Mouse (Mus musculus): ENCODE data around the gene Bora. TPM values are rescaled to one million over a fixed set of nuclear protein-coding genes. Genes with fewer than 3 reads are reported as not detected.
A peak's percentile ranks its signal among the peaks of the same experiment; 100 is the strongest.

The Bora gene
- polyA plus RNA-seq (2012), result 0.42 and 0.48 TPM in 2 replicates

DNA sequence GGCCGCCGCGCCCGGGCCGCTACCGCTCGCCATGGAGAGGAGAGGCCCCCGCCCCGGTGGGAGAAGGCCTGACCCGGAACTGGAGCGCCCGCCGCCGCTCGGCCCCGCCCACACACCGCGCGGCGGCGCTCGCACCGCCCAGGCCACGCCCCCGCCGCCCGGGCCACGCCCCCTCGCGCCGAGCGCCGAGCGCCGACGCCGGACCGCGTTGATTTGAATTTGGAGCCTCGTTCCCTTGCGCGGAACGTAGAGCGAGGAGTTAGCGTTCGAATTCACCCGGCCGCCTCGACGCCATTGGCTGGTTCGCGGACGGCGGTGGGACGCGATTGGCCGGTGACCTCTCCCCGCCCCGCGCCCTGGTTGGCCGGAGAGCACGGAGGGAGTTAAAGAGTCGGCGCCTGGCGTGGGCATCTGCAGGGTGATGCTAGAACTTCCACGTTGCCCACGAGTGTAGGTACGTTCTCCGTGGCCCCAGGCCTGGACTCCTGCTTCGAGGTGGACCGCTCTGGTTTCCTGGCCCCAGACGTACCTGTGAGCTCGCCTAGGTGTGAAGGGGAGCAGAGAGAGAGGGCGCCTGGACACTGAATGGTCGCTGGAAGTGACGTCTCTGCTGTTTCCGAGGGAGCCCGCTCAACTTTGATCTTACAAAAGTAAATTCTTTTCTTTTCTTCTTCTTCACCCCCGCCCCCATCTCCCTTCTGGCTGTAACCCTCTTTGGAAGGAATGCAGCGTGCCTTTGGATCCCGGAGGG is at the start of gene Bora, which contains the start of gene Mzt1:
Gene Bora, plus strand, starts transcription at position 192 of the 751 bp plus-strand sequence.
Gene Mzt1, minus strand, starts transcription at position 104 of the 751 bp plus-strand sequence.
- H3K4me3 ChIP-seq (replicated peaks), result peak within 1 kb of the TSS; percentile 96
- peaks cover 48% of the 10 kb centered on the region for H3K4me1 ChIP-seq (ENCODE audit: control insufficient read depth)
- no peak for TF ChIP-seq TAL1 (IDR thresholded peaks at IDR 0.05; ENCODE audit: low read length)
- TF ChIP-seq GATA1 (IDR thresholded peaks at IDR 0.05; ENCODE audit: low read length), result no peak
- H3K36me3 ChIP-seq (ENCODE audit: control insufficient read depth), result peaks cover 38% of the 10 kb centered on the region
- H3K27me3 ChIP-seq (ENCODE audit: control insufficient read depth), result no peaks in the 10 kb centered on the region
- H3K9me3 ChIP-seq (ENCODE audit: control insufficient read depth, low read length), result no peaks in the 10 kb centered on the region

DNA sequence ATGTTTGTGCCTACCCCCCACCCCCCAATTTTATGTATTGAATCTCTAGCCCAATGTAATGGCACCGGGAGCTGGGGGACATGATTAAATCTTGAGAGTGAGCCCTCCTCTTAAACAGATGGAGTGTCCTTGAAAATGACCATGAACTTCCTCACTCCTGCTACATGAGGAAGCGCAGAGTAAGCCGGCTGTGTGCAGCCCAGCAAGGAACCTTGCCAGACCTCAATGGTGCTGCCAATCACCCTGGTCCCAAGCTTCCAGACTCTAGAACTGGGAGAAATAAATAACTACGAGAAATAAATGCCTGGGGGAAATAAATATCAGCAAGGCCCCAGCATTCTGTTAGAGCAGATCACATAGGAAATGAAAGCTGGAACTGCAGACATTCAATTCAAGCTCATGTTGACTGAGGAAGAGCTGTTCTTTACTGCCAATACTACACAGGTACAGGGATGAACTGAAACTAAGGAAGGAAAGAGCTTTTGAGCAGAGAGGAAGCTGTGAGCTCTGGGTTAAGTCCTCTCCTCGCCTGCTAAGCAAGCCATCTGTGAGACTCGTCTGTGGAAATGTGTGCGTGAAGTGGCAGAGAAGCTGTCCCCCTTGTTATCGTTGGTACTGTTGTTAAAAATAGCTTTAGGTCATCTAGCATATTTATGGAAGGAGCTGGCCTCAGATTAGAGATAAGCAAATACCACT is 35.6 kb upstream of the Bora start:
- H3K36me3 ChIP-seq (ENCODE audit: control insufficient read depth), result no peaks in the 10 kb centered on the region
- H3K9me3 ChIP-seq (ENCODE audit: control insufficient read depth, low read length), result no peaks in the 10 kb centered on the region; the same call in 1 of the 2 replicates
- no peaks in the 10 kb centered on the region for H3K27me3 ChIP-seq (ENCODE audit: control insufficient read depth)
- no peak overlapping the region for H3K4me3 ChIP-seq (replicated peaks)
- no peaks in the 10 kb centered on the region for H3K4me1 ChIP-seq (ENCODE audit: control insufficient read depth)
- TF ChIP-seq TAL1 (IDR thresholded peaks at IDR 0.05; ENCODE audit: low read length) (no peak), GATA1 (IDR thresholded peaks at IDR 0.05; ENCODE audit: low read length) (no peak)

DNA sequence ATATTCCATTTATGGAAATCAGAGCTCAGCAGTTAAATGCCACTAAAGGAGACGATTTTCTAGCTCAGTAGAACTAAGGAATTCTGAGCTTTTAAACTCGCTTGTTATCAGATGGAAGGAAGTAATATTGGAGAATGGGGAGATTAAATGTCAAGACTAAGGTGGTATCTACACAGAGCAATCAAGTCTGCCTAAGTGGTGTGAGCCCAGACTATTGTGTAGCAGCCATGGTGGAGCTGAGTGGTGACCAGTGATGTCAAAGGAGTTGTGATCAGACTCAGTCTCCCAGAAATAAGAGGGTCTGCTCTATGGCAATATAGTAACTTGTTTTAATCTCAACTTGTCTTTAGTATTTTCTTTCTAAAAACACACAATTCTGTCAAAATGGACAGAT is 35.1 kb upstream of the Bora start:
- TF ChIP-seq GATA1 (IDR thresholded peaks at IDR 0.05; ENCODE audit: low read length), result no peak
- no peak for TF ChIP-seq TAL1 (IDR thresholded peaks at IDR 0.05; ENCODE audit: low read length)
- H3K27me3 ChIP-seq (ENCODE audit: control insufficient read depth), result no peaks in the 10 kb centered on the region
- no peak overlapping the region for H3K4me3 ChIP-seq (replicated peaks)
- no peaks in the 10 kb centered on the region for H3K4me1 ChIP-seq (ENCODE audit: control insufficient read depth)
- no peaks in the 10 kb centered on the region for H3K36me3 ChIP-seq (ENCODE audit: control insufficient read depth)
- H3K9me3 ChIP-seq (ENCODE audit: control insufficient read depth, low read length), result no peaks in the 10 kb centered on the region; the same call in 1 of the 2 replicates

DNA sequence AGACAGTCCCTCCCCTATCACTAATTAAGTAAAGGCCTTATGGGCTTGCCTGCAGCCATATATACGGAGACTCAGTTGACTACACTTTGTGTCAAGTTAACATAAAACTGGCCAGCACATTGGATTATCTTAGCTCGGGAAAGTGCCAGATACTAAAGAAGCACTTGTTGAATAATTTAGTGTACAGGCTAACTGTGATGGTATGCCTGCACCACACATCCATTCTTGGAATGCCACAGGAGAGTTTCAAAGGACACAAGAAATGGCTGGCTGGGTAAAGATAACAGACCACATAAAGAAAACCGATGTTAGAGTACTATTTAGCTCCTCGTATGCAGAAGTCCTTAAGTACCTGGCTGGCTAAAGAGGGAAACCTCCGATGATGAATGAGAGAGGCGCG is 27.3 kb upstream of the Bora start:
- Histone ChIP-seq H3K9me3 (ENCODE audit: control insufficient read depth, low read length) (no peaks in the 10 kb centered on the region), H3K36me3 (ENCODE audit: control insufficient read depth) (no peaks in the 10 kb centered on the region), H3K4me1 (ENCODE audit: control insufficient read depth) (no peaks in the 10 kb centered on the region), H3K4me3 (replicated peaks) (no peak overlapping the region), H3K27me3 (ENCODE audit: control insufficient read depth) (no peaks in the 10 kb centered on the region)
- TF ChIP-seq TAL1 (IDR thresholded peaks at IDR 0.05; ENCODE audit: low read length), result no peak
- no peak for TF ChIP-seq GATA1 (IDR thresholded peaks at IDR 0.05; ENCODE audit: low read length)

DNA sequence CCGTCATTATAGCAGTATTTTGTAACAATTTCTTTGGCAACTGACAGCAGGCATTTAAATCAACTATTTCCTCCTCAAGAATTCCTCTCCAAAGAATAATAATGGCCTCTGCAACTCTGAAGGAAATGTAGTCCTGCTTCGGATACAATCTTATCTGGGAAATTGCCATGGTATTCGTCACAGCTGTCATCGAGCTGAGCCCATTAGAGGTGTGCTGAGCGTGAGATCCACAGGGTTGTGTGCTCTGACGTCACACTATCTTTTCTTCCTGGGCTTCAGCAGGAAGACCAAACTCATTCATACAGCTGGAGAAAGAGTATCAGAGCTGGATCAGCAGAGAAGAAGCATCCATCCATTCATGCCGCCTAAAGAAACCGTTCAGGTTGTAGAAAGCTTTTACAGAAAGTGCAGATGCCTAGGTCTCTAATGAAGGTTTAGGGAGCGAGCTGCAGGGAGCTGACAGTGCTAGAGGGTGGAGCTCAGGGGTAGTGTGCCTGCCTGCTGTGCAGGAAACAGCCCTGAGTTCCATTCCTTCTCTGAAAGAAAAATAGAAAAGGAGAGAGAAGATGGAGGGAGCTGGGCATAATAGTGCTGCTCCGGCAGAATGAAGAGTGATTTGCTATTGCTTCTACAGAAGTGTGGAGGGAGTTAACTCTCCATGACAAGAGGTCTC is 26.8 kb upstream of the Bora start:
- no peaks in the 10 kb centered on the region for H3K4me1 ChIP-seq (ENCODE audit: control insufficient read depth)
- no peaks in the 10 kb centered on the region for H3K9me3 ChIP-seq (ENCODE audit: control insufficient read depth, low read length)
- no peaks in the 10 kb centered on the region for H3K27me3 ChIP-seq (ENCODE audit: control insufficient read depth)
- H3K4me3 ChIP-seq (replicated peaks), result no peak overlapping the region
- no peak for TF ChIP-seq TAL1 (IDR thresholded peaks at IDR 0.05; ENCODE audit: low read length)
- TF ChIP-seq GATA1 (IDR thresholded peaks at IDR 0.05; ENCODE audit: low read length), result no peak
- no peaks in the 10 kb centered on the region for H3K36me3 ChIP-seq (ENCODE audit: control insufficient read depth)

DNA sequence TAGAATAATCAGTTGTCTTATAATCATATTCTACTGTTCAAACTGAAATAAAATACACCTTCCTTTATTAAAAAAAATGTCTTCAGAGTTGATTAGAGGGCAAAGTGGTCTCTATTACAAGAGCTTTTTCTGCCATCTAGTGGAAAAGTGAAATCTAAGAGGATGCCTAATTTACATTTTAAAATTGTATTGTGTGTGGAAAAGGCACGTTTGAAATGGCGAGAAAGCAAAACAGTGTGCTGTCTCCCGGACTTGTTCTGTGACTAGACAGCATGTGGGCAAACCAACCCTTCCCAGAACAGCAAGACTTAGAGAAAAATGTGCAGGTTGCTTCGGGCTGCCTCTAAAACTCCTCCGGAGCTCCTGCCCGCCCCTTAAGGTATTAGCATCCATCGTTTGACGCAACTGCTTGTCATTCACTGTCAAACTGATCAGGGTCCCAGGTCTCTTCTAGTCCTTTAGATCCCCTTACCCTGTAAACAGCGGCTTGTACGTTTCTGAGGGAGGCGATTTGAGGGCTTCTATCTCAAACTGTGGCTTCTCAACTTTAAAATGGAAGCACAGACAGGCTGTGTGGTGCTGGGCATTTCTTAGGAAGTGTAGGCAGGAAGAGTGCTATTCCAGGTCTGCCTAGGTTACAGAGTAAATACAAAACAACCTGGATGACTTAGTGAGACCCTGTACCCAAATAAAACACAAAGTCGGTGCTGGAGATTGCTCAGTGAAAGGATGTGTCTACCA is 23.5 kb upstream of the Bora start:
- Histone ChIP-seq H3K36me3 (ENCODE audit: control insufficient read depth) (no peaks in the 10 kb centered on the region), H3K4me1 (ENCODE audit: control insufficient read depth) (no peaks in the 10 kb centered on the region), H3K4me3 (replicated peaks) (no peak overlapping the region), H3K27me3 (ENCODE audit: control insufficient read depth) (no peaks in the 10 kb centered on the region), H3K9me3 (ENCODE audit: control insufficient read depth, low read length) (peaks cover 3% of the 10 kb centered on the region)
- TF ChIP-seq GATA1 (IDR thresholded peaks at IDR 0.05; ENCODE audit: low read length) (no peak), TAL1 (IDR thresholded peaks at IDR 0.05; ENCODE audit: low read length) (no peak)

DNA sequence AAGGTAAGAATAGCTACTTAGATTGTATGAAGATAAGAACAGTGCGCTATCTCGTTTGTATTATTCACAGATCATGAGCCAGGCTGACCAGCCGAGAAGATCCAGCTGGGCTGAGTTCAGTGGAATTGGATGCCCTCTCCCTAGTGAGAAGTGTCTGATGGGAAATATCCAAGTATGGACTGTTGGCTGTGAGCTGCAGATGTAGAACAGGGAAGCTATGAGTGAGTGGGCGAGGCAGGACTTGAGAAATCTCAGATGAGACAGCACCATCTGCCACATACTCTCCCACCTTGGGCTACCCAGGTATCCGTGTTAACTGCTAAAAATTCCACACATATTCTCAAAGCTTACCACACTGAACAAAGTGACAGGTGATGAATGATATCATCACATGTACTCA is 16.0 kb upstream of the Bora start:
- no peaks in the 10 kb centered on the region for H3K27me3 ChIP-seq (ENCODE audit: control insufficient read depth)
- TF ChIP-seq GATA1 (IDR thresholded peaks at IDR 0.05; ENCODE audit: low read length) (no peak), TAL1 (IDR thresholded peaks at IDR 0.05; ENCODE audit: low read length) (no peak)
- H3K36me3 ChIP-seq (ENCODE audit: control insufficient read depth), result peaks cover 25% of the 10 kb centered on the region
- H3K9me3 ChIP-seq (ENCODE audit: control insufficient read depth, low read length), result peaks cover 3% of the 10 kb centered on the region
- H3K4me1 ChIP-seq (ENCODE audit: control insufficient read depth), result no peaks in the 10 kb centered on the region
- no peak overlapping the region for H3K4me3 ChIP-seq (replicated peaks)

DNA sequence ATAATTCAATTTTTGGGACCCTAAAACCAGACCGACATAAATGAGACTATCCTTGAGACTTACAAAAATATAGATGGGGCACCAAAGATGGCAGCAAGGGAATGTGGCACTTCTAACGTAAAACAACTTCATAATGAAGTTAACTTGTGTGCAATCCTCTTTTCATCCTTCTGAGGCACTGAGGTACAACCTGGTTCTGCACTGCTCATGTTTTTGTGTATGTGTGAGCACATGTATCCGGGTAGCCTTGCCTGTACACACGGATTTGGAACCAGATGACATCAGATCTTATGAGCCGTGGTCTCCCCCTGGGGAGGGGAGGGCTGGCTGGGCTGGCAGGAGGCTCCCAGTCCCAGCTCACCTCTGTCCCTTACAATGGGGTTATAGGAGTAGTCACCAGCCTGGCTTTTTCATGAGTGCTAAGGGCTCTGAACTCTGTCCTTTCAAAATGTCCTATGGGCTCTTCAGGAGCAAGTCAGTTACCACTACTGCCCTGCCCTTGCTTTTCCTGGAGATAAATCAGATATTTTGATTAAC is 14.6 kb upstream of the Bora start:
- H3K4me1 ChIP-seq (ENCODE audit: control insufficient read depth), result no peaks in the 10 kb centered on the region
- no peak overlapping the region for H3K4me3 ChIP-seq (replicated peaks)
- peaks cover 35% of the 10 kb centered on the region for H3K36me3 ChIP-seq (ENCODE audit: control insufficient read depth)
- TF ChIP-seq TAL1 (IDR thresholded peaks at IDR 0.05; ENCODE audit: low read length), result no peak
- peaks cover 3% of the 10 kb centered on the region for H3K9me3 ChIP-seq (ENCODE audit: control insufficient read depth, low read length)
- H3K27me3 ChIP-seq (ENCODE audit: control insufficient read depth), result no peaks in the 10 kb centered on the region

Measured in erythroblast, embryonic 14.5 days (primary cell).